Mouse (Mus musculus) small intestine, adult 10 weeks (tissue): ENCODE data around the gene Serpind1. TPM values are rescaled to one million over a fixed set of nuclear protein-coding genes. Genes with fewer than 3 reads are reported as not detected.

Experiments
- polyA plus RNA-seq: library from polyadenylated mRNA; stranded (reverse); fragments of 350-450 nt; fragmentation: Illumina TruSeq; extraction: RNeasy Lipid Tissue Mini Kit (QIAGEN cat#74804); gene quantifications from one replicate; pipeline ENCODE4 v1.2.3, GENCODE M21; 2014; ENCODE audit warnings: low replicate concordance

Gene Serpind1
- not detected for polyA plus RNA-seq

GRCm38 (mm10) chr16:17331116-17331515 is at the start of gene Serpind1:
Gene Serpind1 (plus strand): TSS chr16:17331371.

Other genes starting within 250 kb of the Serpind1 start
- 123 TPM for gene Ppil2, start 220.1 kb upstream of the Serpind1 start, polyA plus RNA-seq
- gene 2610318N02Rik, start 206.2 kb upstream of the Serpind1 start, polyA plus RNA-seq = not detected
- 8.6 TPM for gene Sdf2l1, start 199.0 kb upstream of the Serpind1 start, polyA plus RNA-seq
- not detected for gene Ydjc, start 186.8 kb upstream of the Serpind1 start, polyA plus RNA-seq
- 1.7 TPM for gene Ccdc116, start 184.1 kb upstream of the Serpind1 start, polyA plus RNA-seq
- 200 TPM for gene Ube2l3, start 128.7 kb upstream of the Serpind1 start, polyA plus RNA-seq
- not detected for gene Rimbp3, start 122.8 kb upstream of the Serpind1 start, polyA plus RNA-seq
- gene Hic2, start 97.8 kb upstream of the Serpind1 start, polyA plus RNA-seq = 0.59 TPM
- not detected for gene Tmem191c, start 55.3 kb upstream of the Serpind1 start, polyA plus RNA-seq
- gene Snap29, start 74.6 kb downstream of the Serpind1 start, polyA plus RNA-seq = 115 TPM
- gene Pi4ka, start 74.9 kb downstream of the Serpind1 start, polyA plus RNA-seq = 10.9 TPM
- 26.2 TPM for gene Crkl, start 120.6 kb downstream of the Serpind1 start, polyA plus RNA-seq
- not detected for gene Aifm3, start 158.2 kb downstream of the Serpind1 start, polyA plus RNA-seq
- 7.3 TPM for gene Lztr1, start 177.3 kb downstream of the Serpind1 start, polyA plus RNA-seq
- not detected for gene Thap7, start 199.8 kb downstream of the Serpind1 start, polyA plus RNA-seq
- gene Lrrc74b, start 229.9 kb downstream of the Serpind1 start, polyA plus RNA-seq = 0.45 TPM
- 0.22 TPM for gene P2rx6, start 230.5 kb downstream of the Serpind1 start, polyA plus RNA-seq